8 mouse cellular contexts compared by ENCODE assay signal in the genomic region with DNA sequence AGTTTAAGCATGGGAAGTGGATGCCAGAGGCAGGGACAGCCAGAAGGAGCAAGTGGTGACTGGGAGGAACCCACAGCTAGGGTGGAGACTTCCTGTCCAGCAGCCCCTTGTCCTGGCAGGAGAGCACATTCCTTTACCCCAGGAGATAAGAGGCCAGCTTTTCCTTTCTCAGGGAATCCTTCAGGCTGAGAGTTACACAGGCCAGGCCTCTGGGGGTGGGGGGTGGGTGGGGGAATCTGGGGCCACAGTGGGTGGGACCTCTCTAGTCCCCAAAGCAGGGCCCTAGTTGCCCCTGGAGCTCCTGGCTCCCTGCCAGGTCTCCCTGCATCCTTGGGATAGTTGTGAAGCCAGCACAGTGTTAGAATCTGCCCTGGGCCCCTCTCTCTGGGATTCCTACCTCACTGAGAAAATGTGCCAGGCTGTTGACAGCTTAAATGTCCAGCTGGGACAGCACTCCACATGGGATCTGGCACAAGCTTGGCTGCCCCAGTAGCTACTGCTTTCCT.
A peak's percentile ranks its signal among the peaks of the same experiment; 100 is the strongest.
DNase-seq lines count a peak whose midpoint lies in the region; ATAC-seq lines count a peak whose summit lies in the region.

No protein-coding gene starts in this region.

- H3K27me3 ChIP-seq in embryonic facial prominence, embryonic 11.5 days (ENCODE audit: control insufficient read depth, insufficient read depth, low read length) = no peaks in the 10 kb centered on the region
- H3K27me3 ChIP-seq in heart, embryonic 16.5 days (ENCODE audit: control insufficient read depth, insufficient read depth, low read length) = no peaks in the 10 kb centered on the region

- H3K36me3 ChIP-seq in embryonic facial prominence, embryonic 11.5 days (replicated peaks; ENCODE audit: control insufficient read depth, insufficient read depth, low read depth, low read length) = no peaks in the 10 kb centered on the region
- H3K36me3 ChIP-seq in heart, embryonic 16.5 days (ENCODE audit: control insufficient read depth, insufficient read depth) = no peaks in the 10 kb centered on the region

- no peak overlapping the region for H3K4me3 ChIP-seq in embryonic facial prominence, embryonic 11.5 days (ENCODE audit: low read depth, low read length)
- no peak overlapping the region for H3K4me3 ChIP-seq in heart, embryonic 16.5 days (ENCODE audit: low read length)

- peaks cover 11% of the 10 kb centered on the region for H3K4me1 ChIP-seq in embryonic facial prominence, embryonic 11.5 days (ENCODE audit: control insufficient read depth, insufficient read depth, low read length)
- peaks cover 80% of the 10 kb centered on the region for H3K4me1 ChIP-seq in heart, embryonic 16.5 days (ENCODE audit: control insufficient read depth, insufficient read depth, low read length)

- ATAC-seq in embryonic facial prominence, embryonic 11.5 days (replicated peaks; ENCODE audit: insufficient number of reproducible peaks, low FRiP score, low TSS enrichment, low read depth) = no peak
- ATAC-seq in heart, embryonic 16.5 days (replicated peaks; ENCODE audit: extremely low read depth, insufficient read depth, low FRiP score) = peak; percentile 77

- no peak overlapping the region; the same call in 1 of the 2 replicates for H3K9ac ChIP-seq in embryonic facial prominence, embryonic 11.5 days (replicated peaks; ENCODE audit: low read length)
- no peak overlapping the region; the same call in 1 of the 2 replicates for H3K9ac ChIP-seq in heart, embryonic 16.5 days (ENCODE audit: low read length)

- no peaks in the 10 kb centered on the region for H3K9me3 ChIP-seq in embryonic facial prominence, embryonic 11.5 days (replicated peaks; ENCODE audit: control insufficient read depth, low read length)
- H3K9me3 ChIP-seq in heart, embryonic 16.5 days (replicated peaks; ENCODE audit: control insufficient read depth, low read length) = no peaks in the 10 kb centered on the region

- DNase-seq in adrenal gland, adult (ENCODE audit: inconsistent age in 2 of 2, low spot score in 1 of 2) = peak; percentile 44 to 71
- no peak for DNase-seq in adrenal gland, adult 8-10 months
- DNase-seq in embryonic facial prominence, embryonic 11.5 days (ENCODE audit: low spot score) = no peak
- DNase-seq in kidney, postnatal 10 days = peak; percentile 74
- peak; percentile 79 to 91 for DNase-seq in lung, postnatal 4 days
- no peak for DNase-seq in natural killer cell, adult 2 months (ENCODE audit: low spot score in 2 of 2)
- no peak for DNase-seq in layer of hippocampus, adult 9-11 months

- no peak overlapping the region for H3K4me2 ChIP-seq in embryonic facial prominence, embryonic 11.5 days (ENCODE audit: low read depth, low read length)
- H3K4me2 ChIP-seq in heart, embryonic 16.5 days (ENCODE audit: low read depth, low read length) = peak overlapping the region; percentile 0

- H3K27ac ChIP-seq in embryonic facial prominence, embryonic 11.5 days (replicated peaks; ENCODE audit: low read depth, low read length) = 0 out of 2 replicates have a peak overlapping the region, but pooled peaks have one; percentile 41
- peak overlapping the region; percentile 96 for H3K27ac ChIP-seq in heart, embryonic 16.5 days (ENCODE audit: low read length)

Comparison
In these comparisons a context has a peak if more than half of its experiments do, and no peak if none do; other contexts are left out.
1. DNase-seq: peak in adrenal gland, adult (2 of 2), kidney, postnatal 10 days (single experiment) and lung, postnatal 4 days (2 of 2); none in adrenal gland, adult 8-10 months (single experiment), embryonic facial prominence, embryonic 11.5 days (single experiment), natural killer cell, adult 2 months (0 of 2) and layer of hippocampus, adult 9-11 months (single experiment).